Mouse (Mus musculus) adrenal gland, postnatal 25 days (tissue): ENCODE data around the gene Mpp6. TPM values are rescaled to one million over a fixed set of nuclear protein-coding genes. Genes with fewer than 3 reads are reported as not detected.

Experiments used
- DNase-seq: peaks from one replicate; pipeline ENCODE4 v3.0.0; 2021; ENCODE audit warnings: mixed read lengths
- long read RNA-seq: library from polyadenylated mRNA; stranded (forward); transcript quantifications from one replicate; pipeline ENCODE4 v2.0.0, GENCODE M21; 2021
- total RNA-seq: library from RNA; stranded (reverse); gene quantifications from 2 replicates; pipeline ENCODE4 v1.2.3, GENCODE M21; 2021

The Mpp6 gene
- 26.1 and 29.9 TPM in 2 replicates for total RNA-seq
- long read RNA-seq, transcript Mpp6-202 (13 exons, 2,161 nt), result major isoform, 54 of 99 reads
- long read RNA-seq, transcript Mpp6-203 (14 exons, 2,222 nt), result minor isoform, 9 of 99 reads
- long read RNA-seq, partial matches to known transcripts, result 12 of 99 reads
- long read RNA-seq, other reads (novel, unspliced or antisense), result 20 of 99 reads

DNA sequence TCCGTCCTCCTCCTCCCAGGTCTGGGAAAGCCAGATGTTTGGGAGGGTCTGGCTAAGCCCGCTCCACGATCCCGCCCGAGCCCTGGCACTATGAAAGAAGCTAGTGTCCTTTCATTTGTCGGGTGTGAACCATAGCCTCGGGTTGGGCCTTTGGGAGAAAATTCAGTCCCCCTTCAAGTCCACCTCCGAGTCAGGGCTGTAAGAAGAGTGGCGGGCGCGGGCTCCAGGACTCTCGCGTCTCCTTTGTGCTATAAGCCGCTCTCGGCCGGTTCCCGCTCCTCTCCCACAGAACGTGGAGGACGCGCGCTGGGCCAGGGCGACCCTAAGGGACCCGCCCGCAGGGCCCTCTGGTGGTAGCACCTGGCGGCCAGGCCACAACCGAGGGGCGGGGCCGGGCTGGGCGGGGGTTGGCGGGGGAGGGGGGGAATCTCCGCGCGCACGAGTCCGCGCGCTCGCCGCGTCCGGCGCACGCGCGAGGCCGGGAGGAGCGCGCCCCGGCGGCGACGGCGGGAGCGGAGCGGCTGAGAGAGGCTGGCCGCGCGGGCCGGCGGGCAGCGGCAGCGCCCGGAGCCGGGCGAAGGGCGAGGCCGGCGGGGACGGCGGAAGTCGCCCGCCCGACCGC is at the start of gene Mpp6:
Mpp6 (plus strand) TSS at position 485 of the 622 bp plus-strand sequence.
- peak; percentile 87 for DNase-seq

DNA sequence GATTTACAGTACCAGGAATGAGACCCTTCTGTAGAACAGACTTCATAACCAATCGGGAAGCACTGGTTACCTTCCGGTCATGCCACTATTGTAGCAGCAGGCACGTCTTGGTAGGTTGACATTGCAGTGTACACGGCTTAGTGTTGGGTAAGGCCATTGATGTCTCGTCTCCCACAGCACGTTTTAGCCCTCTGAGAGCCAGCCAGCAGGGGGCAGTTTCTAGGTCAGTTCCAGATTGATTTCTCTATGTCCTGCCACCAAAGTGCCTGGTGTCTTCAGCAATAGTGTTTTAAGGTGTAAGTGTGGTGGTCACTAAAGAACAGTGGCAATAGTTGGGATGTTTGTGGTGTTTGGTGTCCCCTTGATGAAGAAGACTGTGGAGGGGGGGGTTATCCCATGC is 43.9 kb upstream of the Mpp6 start:
- DNase-seq, result no peak

DNA sequence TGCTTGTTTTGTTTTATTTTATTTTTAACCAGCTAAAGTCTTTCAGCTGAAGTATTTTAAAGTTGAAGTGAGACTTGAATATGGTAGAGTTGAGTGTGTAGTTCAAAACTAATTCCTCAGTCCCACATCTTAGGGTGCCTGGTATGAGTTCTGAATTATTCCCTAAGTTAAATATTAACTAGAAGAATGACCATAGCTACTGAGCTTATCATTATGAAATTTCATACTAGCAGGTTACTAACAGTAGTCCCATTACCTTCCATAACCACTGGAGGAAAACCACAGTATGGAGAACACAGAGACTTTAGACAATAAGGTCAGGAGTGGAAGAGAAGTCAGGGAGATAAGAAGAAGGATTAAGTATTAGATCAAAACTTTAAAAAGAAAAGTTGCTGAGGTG is 41.6 kb upstream of the Mpp6 start:
- DNase-seq, result no peak

DNA sequence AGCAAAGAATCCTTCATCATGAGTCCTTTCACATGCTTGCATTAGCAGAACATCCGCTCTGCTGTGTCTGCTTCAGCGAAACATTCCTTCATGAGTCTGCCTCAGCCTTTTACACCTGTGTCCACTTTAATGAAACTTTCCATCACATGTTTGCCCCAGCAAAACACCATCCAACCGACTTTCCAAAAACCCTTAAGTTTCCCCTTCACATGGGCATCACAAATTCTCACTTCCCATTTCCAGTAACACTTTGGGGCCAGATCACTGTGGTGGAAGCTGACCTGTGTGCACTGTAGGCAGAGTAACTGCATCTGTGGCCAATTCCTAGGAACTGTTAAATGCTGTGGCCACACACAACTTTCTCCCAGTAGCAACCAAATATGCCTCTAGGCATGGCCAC is 34.8 kb upstream of the Mpp6 start:
- DNase-seq, result no peak

DNA sequence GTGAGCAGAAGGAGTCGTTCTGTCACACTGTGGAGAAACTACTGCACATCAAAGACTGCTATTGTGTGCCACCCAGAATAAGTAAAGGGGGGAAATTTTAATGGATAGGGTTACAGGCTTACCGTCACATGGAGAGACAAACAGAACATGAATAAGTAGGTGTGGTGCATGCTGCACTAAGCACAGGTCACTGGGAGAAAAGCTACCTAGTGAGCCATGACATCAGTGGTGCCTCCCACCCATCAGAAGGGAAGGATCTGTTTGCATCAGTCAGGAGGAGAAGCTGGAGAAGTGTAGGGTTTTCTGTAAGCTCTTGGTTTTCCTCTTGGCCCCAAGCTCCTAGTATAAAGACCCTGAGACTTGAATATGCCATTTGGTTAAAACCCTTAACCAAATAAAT is 33.6 kb upstream of the Mpp6 start:
- no peak for DNase-seq

DNA sequence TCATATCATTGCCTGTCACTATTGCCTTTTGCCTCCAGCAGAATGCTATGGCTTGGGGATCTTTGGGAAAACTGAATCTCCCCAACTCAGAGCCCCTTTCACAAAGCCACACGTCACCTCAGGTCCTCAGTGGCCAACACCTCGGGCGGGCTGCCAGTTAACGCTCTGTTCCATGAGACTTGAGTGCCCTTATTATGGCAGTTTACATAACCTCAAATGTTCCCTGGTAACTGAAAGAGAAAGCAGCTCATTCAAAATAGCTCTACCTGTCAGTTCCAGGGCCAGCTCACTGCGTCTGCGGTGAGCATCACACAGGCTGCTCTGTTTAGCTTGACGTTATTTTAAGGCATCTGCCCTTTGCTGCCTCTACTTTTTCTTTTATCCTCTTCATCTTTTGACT is 29.6 kb upstream of the Mpp6 start:
- DNase-seq, result no peak

DNA sequence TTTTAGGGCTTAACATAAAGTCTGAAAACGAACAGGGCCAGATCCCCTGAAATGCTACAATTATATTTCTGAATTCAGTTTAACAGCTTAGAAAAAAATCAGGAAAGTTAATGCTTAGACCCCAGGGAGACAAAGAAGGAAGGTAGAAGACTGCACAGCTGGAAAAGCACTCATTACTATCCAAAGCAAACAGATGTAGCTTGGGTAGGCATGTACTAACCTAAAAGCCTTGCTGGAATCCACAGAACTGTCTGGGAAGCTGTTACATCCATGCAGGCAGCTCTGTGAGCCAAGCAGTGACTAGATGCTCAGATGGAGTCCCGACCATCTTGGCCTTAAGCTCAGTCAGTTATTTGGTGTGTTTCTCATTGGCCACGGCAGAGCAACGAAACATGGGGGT is 24.8 kb upstream of the Mpp6 start:
- DNase-seq, result no peak

DNA sequence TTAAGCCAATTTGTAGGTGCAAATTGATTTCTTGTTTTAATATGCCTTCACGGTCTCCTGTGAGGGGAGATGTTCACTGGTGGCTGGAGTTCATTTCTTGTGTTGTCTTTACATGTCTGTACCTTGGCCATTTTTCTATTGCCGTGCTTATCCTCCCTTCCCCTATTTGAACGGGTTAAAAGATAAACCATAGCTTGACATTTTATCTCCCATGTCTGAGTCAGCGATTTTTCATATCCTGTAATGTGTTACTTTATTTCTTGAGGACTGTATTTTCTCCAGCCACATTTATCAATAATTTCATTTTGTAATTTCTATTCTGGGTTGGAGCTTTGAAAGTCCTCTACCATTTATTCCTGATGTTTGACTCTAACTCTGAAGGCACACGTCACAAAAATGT is 20.7 kb upstream of the Mpp6 start:
- DNase-seq, result no peak

DNA sequence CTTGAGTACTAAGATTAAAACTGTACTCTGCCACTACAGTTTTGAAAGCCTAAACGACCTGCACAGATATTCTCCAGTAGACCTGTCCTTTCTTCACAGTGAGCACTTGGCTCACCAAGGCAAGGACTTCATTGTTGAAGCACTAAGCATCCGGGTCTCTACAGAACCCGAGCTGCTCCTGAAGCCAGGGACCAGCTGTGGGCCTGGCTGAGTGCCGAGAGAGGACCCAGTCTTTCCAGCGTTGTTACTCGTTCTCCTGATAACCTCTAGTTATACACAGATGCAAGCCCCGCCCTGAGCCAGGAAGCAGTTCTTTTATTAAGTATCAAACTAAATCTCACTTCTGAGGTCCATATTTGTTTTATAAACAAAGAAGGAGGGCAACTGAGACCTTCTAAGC is 19.8 kb upstream of the Mpp6 start:
- DNase-seq, result no peak

DNA sequence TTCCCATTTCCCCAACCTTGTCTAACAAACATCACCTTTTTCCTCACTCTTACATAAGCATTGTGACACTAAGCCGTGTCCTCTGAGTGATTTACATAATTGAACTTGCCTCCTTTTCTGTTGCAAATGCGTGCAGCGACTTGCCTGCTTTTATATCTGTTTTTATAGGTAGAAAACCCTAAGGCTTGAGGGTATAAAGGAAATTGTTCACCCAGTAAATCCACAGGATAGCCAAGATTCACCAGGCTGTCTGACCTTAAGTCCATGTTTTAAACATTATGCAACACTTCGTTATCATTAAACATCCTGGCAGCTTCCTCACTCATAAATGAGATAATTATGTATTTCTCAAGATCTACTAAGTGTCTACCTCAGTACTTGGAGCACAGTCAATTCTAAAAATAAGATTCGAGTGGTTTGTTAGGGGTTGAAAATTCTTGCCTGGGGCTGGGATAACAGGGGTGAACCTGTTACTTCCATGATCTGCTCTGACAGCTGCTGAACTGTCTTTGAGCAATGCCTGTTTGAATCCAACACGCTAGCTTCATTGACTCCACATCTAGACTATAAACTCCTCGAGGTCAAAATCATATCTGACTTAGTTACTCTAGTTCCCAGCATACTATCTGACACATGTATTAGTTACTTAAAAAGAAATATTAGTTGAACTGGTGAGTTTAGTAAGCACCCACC is 18.4 kb upstream of the Mpp6 start:
- no peak for DNase-seq

DNA sequence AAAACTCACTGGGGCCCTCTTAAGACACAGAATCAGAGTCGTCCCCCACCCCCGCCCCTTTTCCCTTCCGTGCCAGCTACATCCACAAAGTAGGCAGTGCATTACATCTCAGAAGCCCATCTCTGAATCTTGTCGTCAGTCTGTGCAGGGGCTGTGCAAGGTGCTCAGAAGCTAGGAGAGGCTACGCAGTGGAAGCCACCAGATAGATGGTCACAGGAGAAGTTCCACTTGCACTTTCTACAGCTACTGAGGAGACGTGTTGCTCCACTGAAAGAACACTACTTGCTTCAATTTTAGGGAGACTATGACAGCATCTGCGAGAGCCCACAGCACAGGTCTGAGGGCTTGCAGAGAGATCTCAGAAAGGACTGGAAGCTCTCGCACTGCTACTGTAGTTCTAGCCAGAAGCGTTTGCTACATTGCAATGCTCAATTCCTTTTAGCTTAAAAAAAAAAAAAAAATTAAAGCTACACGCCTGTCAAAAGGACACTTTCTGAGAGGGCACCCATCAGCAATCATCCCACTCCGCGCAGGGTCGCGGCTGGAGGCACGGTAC is 762 bp upstream of the Mpp6 start:
- no peak for DNase-seq

DNA sequence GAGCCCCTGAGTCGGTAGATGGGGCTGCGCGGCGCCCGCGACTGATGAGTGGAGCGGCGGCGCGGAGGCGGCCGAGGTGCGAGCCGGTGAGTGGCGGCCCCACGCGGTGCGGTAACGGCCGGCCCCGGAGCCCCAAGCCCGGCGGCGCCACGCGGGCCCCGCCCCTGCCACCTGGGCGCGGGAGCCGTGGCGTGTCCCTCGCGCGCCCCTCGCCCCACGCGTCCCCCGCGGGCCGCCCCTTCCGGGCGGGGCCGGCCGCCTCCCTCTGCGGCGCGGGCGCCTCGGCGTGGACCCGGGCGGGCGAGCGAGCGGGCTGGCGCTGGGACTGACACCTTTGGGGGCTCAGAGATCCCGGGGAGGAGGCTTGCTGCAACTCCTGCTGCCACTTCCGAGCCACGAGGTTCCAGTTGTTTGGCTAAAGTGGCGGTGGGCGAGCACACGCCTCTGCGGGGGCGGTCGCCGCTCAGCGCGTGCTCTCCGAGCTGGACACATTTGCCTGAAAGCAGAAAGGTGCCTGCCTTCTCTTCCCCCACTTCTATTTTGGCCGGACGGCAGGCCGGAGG is 419 bp downstream of the Mpp6 start:
- DNase-seq, result peak; percentile 36

DNA sequence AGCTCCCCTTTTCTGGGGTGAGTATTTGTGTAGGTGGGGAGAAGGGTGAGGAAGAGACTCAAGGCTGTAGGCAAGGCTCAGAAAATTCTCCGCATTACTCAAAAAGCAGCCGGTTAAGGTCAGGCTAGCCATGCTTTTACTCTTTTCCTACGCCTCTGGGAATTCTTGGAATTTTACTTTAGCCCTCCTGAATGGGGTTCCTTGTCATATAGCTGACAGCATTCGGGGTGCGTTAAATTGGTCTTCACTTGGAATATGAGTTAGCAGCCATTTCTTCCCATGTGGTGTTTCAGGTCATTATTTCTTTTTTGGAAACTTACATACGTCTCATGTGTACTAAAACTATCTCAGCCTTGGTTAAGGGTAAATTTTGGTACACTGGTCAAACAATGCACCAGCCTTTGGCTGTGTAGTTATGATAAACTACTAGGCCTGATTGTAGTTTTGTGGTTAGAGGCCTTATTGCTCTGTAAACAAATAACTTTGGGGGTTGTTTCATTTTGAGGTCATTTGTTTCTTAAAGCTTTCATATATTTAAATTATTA is 1.1 kb downstream of the Mpp6 start:
- no peak for DNase-seq

DNA sequence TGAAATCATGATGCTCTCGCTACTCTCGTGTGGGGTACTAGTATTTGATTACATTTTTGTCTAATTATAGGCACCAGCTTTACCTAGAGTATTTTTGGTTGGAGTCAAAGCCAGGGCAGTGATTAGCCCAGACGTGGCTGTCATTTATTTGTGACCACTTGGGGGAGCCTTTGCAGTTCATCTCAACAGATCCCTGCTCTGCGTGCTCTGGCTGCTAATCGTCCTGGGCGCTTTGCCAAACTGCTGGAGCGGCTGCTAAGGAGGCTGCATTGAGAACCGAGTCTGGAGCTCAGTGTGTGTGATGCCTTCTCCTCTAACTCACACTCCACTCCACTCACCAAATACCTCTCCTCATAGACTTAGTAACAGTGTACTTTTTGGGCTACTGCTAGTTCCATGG is 2.7 kb downstream of the Mpp6 start:
- DNase-seq, result peak; percentile 95

DNA sequence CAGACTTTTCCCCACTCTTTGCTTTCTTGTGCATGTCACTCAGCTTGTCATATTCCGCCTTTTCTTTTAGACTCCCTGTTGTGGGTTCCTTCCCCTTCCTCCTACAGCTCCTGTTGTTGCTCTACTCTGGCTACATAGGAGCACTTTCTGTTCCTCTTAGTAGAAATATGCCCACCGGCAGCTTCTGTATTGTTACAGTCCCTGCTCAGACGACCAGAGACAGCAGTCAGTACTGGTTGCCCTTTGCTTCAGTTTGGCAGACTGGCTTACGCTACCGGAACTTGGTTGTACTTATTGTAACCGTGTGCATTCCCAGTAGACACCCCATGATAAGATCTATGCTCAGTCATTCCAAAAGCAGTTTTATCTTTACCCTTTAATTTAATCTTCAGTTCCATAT is 4.2 kb downstream of the Mpp6 start:
- no peak for DNase-seq

DNA sequence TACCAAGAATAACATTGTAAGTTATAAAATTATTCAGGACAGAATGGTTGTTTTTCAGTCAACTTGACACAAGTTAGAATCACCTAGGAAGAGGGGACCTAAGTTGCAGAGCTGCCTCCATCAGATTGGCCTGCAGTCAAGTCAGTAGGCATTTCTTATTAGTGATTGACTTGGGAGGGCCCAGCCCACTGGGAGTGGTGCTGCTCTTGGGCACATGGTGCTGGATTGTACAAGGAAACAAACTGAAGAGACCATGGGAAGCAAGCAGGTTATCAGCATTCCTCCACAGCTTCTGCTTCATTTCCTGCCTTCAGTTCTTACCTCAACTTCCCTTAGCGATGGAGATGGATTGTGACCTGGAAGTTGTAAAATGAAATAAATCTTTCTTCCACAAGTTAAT is 10.9 kb downstream of the Mpp6 start:
- no peak for DNase-seq

DNA sequence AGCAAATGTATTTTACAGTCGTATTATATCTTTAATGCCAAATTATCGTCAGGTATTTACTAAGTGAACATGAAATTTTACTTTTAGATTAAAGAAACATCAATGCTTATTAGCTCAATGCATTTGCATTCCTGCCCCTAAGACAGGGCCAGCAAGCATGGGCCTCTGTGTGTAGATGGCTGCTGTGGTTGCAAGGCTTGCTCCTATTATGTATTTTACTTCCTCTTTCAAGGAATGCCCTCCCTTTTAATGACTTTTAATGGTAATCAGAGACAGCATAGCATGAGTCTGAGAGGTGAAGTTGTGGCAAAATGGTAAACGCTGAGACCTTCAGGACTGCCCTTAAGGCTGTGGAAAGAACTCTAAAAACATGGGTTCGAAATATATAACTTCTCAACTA is 12.8 kb downstream of the Mpp6 start:
- DNase-seq, result no peak

DNA sequence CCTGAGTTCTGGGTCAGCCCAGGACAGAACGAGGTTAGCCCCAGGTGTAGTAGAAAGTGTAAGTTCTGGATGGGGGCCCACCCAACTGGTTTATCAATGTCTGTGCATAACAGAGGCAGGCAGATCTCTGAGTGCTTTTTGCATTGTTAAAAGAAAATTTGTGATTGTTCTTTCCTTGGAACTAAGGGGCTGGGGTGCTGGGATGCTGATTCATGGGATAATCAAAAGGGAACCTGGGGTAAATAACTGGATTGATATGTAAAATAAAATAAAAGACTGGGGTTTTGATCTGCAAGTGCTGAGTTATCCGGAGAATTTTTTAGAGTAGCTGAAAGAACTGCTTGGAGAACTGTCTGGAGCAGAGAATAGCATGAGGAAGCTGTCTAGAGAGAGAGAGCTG is 14.2 kb downstream of the Mpp6 start:
- DNase-seq, result no peak

DNA sequence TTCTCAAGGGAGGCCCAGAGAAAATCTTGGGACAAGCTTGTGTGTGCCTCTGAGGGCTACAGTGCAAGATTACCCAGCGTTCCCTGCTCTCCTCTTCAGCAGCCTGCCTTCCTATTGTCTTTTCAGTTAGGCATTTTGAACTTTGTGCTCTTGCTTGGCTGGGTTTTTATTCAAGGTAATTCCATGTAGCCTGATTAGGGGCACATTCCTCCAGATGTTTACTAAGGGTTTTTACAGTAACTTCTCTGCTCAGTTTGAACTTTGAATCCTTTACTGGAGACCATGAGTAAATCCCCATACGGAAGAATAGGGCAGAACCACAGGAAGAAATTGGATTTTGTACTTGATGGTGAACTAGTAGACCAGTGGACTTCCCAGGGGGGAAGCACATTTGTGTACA is 16.3 kb downstream of the Mpp6 start:
- no peak for DNase-seq

DNA sequence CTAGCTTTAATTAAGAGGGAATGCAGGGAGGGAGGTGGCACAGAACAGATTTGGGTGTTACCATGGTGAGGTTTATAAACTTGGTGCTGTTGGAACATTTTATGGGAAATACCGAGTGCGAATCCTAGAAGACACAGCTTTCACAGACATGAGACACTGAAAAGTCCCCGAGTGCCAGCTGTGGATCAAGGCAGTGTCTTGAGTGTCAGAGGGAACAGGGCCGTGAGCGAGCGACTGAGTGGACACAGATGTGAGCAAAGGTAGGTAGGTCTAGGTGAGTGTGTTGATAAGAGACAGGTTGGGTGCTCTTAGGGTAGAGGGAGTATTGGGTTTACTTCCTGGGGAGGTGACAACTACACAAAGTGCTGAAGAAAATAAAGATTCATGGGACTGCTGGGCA is 17.5 kb downstream of the Mpp6 start:
- DNase-seq, result no peak

DNA sequence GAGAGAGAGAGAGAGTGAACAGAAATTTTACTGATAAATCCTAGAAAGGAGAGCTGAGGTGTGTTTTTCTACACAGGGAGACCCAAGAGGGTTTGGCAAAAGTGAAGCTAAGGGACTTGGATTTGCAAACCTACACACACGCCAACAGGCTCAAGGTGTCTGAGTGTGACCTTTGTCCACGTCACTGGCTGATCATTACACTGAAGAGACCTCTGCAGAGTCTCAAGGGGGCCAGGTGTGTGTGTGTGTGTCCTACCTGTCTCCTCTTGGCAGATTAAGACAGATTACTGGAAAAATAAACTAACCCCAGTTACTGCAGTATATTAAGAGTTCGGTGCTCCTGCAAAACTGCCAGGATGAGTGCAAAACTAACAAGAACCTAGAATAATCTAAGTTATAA is 27.6 kb downstream of the Mpp6 start:
- no peak for DNase-seq

DNA sequence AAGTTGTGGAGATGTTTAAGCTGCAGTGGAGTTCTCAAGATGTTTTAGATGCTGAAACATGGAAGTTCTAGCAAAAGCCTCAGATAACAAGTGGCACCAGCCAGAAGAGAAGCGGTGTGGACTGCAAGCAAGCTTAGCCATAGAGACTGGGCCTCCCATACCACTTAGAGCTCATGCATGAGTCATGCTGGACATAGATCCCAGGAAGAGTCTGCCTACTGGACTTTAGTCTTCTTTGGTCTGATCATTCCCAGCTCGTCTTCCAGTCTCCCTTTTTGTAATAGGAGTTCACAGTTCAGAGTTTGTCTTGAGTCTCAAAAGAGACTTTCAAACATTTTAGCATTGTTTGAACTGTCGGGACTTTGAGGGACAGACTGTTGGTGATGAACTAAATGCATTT is 29.5 kb downstream of the Mpp6 start:
- no peak for DNase-seq

DNA sequence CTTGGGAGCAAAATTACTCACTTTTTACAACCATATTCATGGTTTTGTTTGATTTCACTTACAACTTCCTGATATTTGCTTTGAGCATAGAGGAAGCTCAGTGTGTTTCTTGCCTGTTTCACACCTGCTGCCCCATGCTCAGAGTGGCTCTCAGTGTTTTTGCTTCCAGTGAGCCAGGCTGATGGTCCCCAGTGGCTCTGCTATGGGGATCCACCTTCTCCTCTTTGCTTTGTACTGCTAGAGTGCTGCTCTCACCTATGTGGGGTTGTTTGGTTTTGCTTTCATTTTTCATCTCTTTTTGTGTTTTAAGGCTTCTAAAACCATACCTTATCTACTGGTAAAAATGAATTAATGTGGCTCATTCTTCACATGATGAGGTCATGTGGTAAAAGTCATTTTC is 36.1 kb downstream of the Mpp6 start:
- no peak for DNase-seq
